Mouse (Mus musculus) heart, embryonic 12.5 days (tissue): ENCODE measurements around the gene Ncoa4. TPM values are rescaled to one million over a fixed set of nuclear protein-coding genes. Genes with fewer than 3 reads are reported as not detected.
"Not testable (repeated sequence)": the region's sequence is repeated elsewhere in the genome, so short reads cannot be mapped to it uniquely, and the experiment has no call there.

Source experiments
- ATAC-seq: fragments of 200-750 bp; cut with Nextera tagmentation; 2 replicates; pipeline ENCODE4 v1.8.0; 2017; ENCODE audit warnings: moderate TSS enrichment, moderate library complexity; ENCODE audit not compliant: insufficient number of reproducible peaks, low FRiP score
- H3K27ac ChIP-seq: fragments of 300-500 bp; sonication (generic); 2 replicates; pipeline ENCODE4 v1.5.1; 2016; ENCODE audit warnings: mild to moderate bottlenecking, moderate library complexity; ENCODE audit not compliant: poor library complexity, severe bottlenecking
- H3K27me3 ChIP-seq: fragments of 300-500 bp; sonication (generic); replicated peaks from 2 replicates; pipeline ENCODE4 v1.6.1; 2016; ENCODE audit warnings: mild to moderate bottlenecking, moderate library complexity
- H3K36me3 ChIP-seq: fragments of 300-500 bp; sonication (generic); 2 replicates; pipeline ENCODE4 v1.6.1; 2016; ENCODE audit warnings: mild to moderate bottlenecking, moderate library complexity
- H3K4me1 ChIP-seq: fragments of 300-500 bp; sonication (generic); replicated peaks from 2 replicates; pipeline ENCODE4 v1.6.1; 2016; ENCODE audit warnings: mild to moderate bottlenecking
- H3K4me2 ChIP-seq: fragments of 300-500 bp; sonication (generic); 2 replicates; pipeline ENCODE4 v1.6.1; 2016; ENCODE audit warnings: mild to moderate bottlenecking, moderate library complexity
- H3K4me3 ChIP-seq: fragments of 300-500 bp; sonication (generic); 2 replicates; pipeline ENCODE4 v1.5.1; 2016; ENCODE audit warnings: mild to moderate bottlenecking
- H3K9ac ChIP-seq: fragments of 300-500 bp; sonication (generic); 2 replicates; pipeline ENCODE4 v1.6.1; 2016; ENCODE audit warnings: mild to moderate bottlenecking, moderate library complexity
- H3K9me3 ChIP-seq: fragments of 300-500 bp; sonication (generic); replicated peaks from 2 replicates; pipeline ENCODE4 v1.6.1; 2016; ENCODE audit warnings: mild to moderate bottlenecking, moderate library complexity
- WGBS: fragments of 180-500 bp; shearing (Covaris S2); methylation state at CpG from one replicate; pipeline ENCODE4 v1.1.7; 2016; 5-methylcytosine and 5-hydroxymethylcytosine counted together
- polyA plus RNA-seq: library from polyadenylated mRNA; unstranded; fragments of >200 nt; fragmentation: Nextera tagmentation; extraction: Ambion mirVana; gene quantifications from 2 replicates; pipeline ENCODE4 v1.2.1, GENCODE M21; 2016

Gene Ncoa4
- 146 and 147 TPM in 2 replicates for polyA plus RNA-seq

GRCm38 (mm10) chr14:32159690-32160246 is at the start of gene Ncoa4:
Gene Ncoa4, plus strand, starts transcription at chr14:32159865.
- Histone ChIP-seq H3K4me3 (peak within 1 kb of the TSS; percentile 97), H3K9ac (peak within 1 kb of the TSS; percentile 96), H3K9me3 (no peaks in the 10 kb centered on the region), H3K36me3 (no peaks in the 10 kb centered on the region), H3K4me2 (peak within 1 kb of the TSS; percentile 90), H3K27me3 (no peaks in the 10 kb centered on the region), H3K27ac (peak within 1 kb of the TSS; percentile 96), H3K4me1 (peaks cover 34% of the 10 kb centered on the region)
- peak; percentile 95 for ATAC-seq
- under 1% methylated on average over 40 of the region's 40 CpGs for WGBS

GRCm38 (mm10) chr14:32112124-32112523 is 47.5 kb upstream of the Ncoa4 start:
- not testable (repeated sequence) for H3K27ac ChIP-seq, H3K27me3 ChIP-seq, H3K4me1 ChIP-seq, H3K9me3 ChIP-seq, H3K9ac ChIP-seq, H3K4me3 ChIP-seq, H3K4me2 ChIP-seq, ATAC-seq, H3K36me3 ChIP-seq
- WGBS: 86% methylated on average over 10 of the region's 10 CpGs

- no peak overlapping the region for H3K4me2 ChIP-seq
- H3K27ac ChIP-seq: no peak overlapping the region
- H3K36me3 ChIP-seq: no peaks in the 10 kb centered on the region
- 69% methylated on average over 11 of the region's 11 CpGs for WGBS
- no peak for ATAC-seq
- no peaks in the 10 kb centered on the region for H3K4me1 ChIP-seq
- no peak overlapping the region for H3K9ac ChIP-seq
- no peak overlapping the region for H3K4me3 ChIP-seq
- no peaks in the 10 kb centered on the region for H3K9me3 ChIP-seq
- H3K27me3 ChIP-seq: no peaks in the 10 kb centered on the region
These were observed 38.4 kb upstream of the Ncoa4 start for GRCm38 (mm10) chr14:32120940-32121919.

GRCm38 (mm10) chr14:32121920-32122315 is 37.7 kb upstream of the Ncoa4 start:
- Histone ChIP-seq H3K27me3 (no peaks in the 10 kb centered on the region), H3K9ac (no peak overlapping the region), H3K4me2 (no peak overlapping the region), H3K36me3 (no peaks in the 10 kb centered on the region), H3K4me3 (no peak overlapping the region), H3K27ac (no peak overlapping the region), H3K9me3 (no peaks in the 10 kb centered on the region), H3K4me1 (no peaks in the 10 kb centered on the region)
- WGBS: 54% methylated on average over 2 of the region's 2 CpGs
- ATAC-seq: no peak

- ATAC-seq: no peak
- WGBS: 76% methylated on average over 3 of the region's 3 CpGs
- no peaks in the 10 kb centered on the region for H3K4me1 ChIP-seq
These were observed 35.4 kb upstream of the Ncoa4 start for GRCm38 (mm10) chr14:32124261-32124660.

GRCm38 (mm10) chr14:32125256-32125655 is 34.4 kb upstream of the Ncoa4 start:
- H3K27ac ChIP-seq, H3K36me3 ChIP-seq, ATAC-seq, H3K9ac ChIP-seq, H3K4me2 ChIP-seq, H3K4me3 ChIP-seq, H3K27me3 ChIP-seq, H3K9me3 ChIP-seq, H3K4me1 ChIP-seq: not testable (repeated sequence)
- 74% methylated on average over 5 of the region's 5 CpGs for WGBS

More at GRCm38 (mm10) chr14:32124261-32124660, 35.4 kb upstream of the Ncoa4 start:
- no peak overlapping the region for H3K27ac ChIP-seq
- H3K9me3 ChIP-seq: no peaks in the 10 kb centered on the region
- H3K4me2 ChIP-seq: no peak overlapping the region
- H3K4me3 ChIP-seq: no peak overlapping the region
- no peaks in the 10 kb centered on the region for H3K27me3 ChIP-seq
- H3K9ac ChIP-seq: no peak overlapping the region
- H3K36me3 ChIP-seq: no peaks in the 10 kb centered on the region

GRCm38 (mm10) chr14:32128409-32128808 is 31.3 kb upstream of the Ncoa4 start:
- no peaks in the 10 kb centered on the region for H3K27me3 ChIP-seq
- no peaks in the 10 kb centered on the region for H3K36me3 ChIP-seq
- ATAC-seq: no peak
- H3K4me1 ChIP-seq: peaks cover 3% of the 10 kb centered on the region
- WGBS: 69% methylated on average over 5 of the region's 5 CpGs
- no peak overlapping the region for H3K4me3 ChIP-seq
- no peak overlapping the region for H3K4me2 ChIP-seq
- H3K9me3 ChIP-seq: no peaks in the 10 kb centered on the region
- no peak overlapping the region for H3K27ac ChIP-seq
- no peak overlapping the region for H3K9ac ChIP-seq

- Histone ChIP-seq H3K4me2 (no peak overlapping the region), H3K27ac (no peak overlapping the region), H3K4me3 (no peak overlapping the region), H3K9ac (no peak overlapping the region), H3K4me1 (peaks cover 23% of the 10 kb centered on the region), H3K27me3 (no peaks in the 10 kb centered on the region), H3K36me3 (no peaks in the 10 kb centered on the region), H3K9me3 (no peaks in the 10 kb centered on the region)
- no peak for ATAC-seq
- 20% methylated on average over 4 of the region's 4 CpGs for WGBS
These were observed 27.8 kb upstream of the Ncoa4 start for GRCm38 (mm10) chr14:32131836-32132235.

- H3K27ac ChIP-seq: peak overlapping the region; percentile 32
- ATAC-seq: peak; percentile 77; the same call in 1 of the 2 replicates
- peaks cover 23% of the 10 kb centered on the region for H3K4me1 ChIP-seq
- H3K4me2 ChIP-seq: peak overlapping the region; percentile 39
- no peaks in the 10 kb centered on the region for H3K36me3 ChIP-seq
- H3K4me3 ChIP-seq: no peak overlapping the region
- no peaks in the 10 kb centered on the region for H3K27me3 ChIP-seq
- no peak overlapping the region for H3K9ac ChIP-seq
- no peaks in the 10 kb centered on the region for H3K9me3 ChIP-seq
- WGBS: 7% methylated on average over 2 of the region's 2 CpGs
These were observed 25.4 kb upstream of the Ncoa4 start for GRCm38 (mm10) chr14:32134293-32134692.

- H3K4me3 ChIP-seq, H3K9me3 ChIP-seq, H3K4me2 ChIP-seq, H3K27ac ChIP-seq, H3K36me3 ChIP-seq, ATAC-seq, H3K27me3 ChIP-seq, H3K9ac ChIP-seq: not testable (repeated sequence)
- peaks cover 23% of the 10 kb centered on the region for H3K4me1 ChIP-seq
- 52% methylated on average over 3 of the region's 3 CpGs for WGBS
These were observed 23.2 kb upstream of the Ncoa4 start for GRCm38 (mm10) chr14:32136467-32136866.

GRCm38 (mm10) chr14:32140359-32140965 is 19.2 kb upstream of the Ncoa4 start:
- Histone ChIP-seq H3K4me1 (peaks cover 5% of the 10 kb centered on the region), H3K27me3 (no peaks in the 10 kb centered on the region), H3K4me2 (no peak overlapping the region), H3K9ac (no peak overlapping the region), H3K27ac (no peak overlapping the region), H3K4me3 (no peak overlapping the region), H3K36me3 (no peaks in the 10 kb centered on the region), H3K9me3 (no peaks in the 10 kb centered on the region)
- WGBS: 74% methylated on average over 5 of the region's 5 CpGs
- no peak for ATAC-seq
